Mouse (Mus musculus): Measurements from ENCODE around the gene Hip1r.

GRCm38 (mm10) chr5:124018651-124019050, 45.2 kb downstream of the Hip1r start:
- TF ChIP-seq POLR2A (IDR thresholded peaks at IDR 0.05; ENCODE audit: insufficient read length, low read depth) (no peak), MYOD1 (IDR thresholded peaks at IDR 0.05; ENCODE audit: control insufficient read depth in 1 of 3, insufficient read length in 2 of 3, low read depth in 2 of 3) (no peak), REST (IDR thresholded peaks at IDR 0.05; ENCODE audit: insufficient read depth, insufficient read length) (no peak), TCF12 (IDR thresholded peaks at IDR 0.05; ENCODE audit: insufficient read depth, poor library complexity, severe bottlenecking) (no peak)

Data from myocyte (in vitro differentiated cells).